Mouse (Mus musculus): ENCODE results near the gene E130308A19Rik.
A peak's percentile ranks its signal among the peaks of the same experiment; 100 is the strongest.

The E130308A19Rik gene

DNA sequence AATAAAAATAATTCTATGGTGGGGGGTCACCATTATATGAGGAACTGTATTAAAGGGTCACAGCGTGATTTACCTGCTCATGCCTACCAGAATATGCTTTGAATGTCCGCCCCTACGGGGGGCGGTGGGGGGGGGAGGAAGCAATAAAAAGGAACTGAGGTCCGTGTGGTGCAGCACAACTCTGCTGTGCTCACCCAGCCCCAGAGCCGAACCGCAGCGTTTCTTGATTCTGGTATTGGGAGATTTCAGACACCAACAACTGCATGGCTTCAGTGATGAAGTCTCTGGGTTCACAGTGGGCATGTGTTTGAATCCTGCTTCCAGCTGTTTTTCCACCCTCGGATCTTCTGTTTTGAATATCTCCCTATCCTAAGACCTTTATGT is 101.9 kb downstream of the E130308A19Rik start:
- no peak for DNase-seq (ENCODE audit: low read depth)

DNA sequence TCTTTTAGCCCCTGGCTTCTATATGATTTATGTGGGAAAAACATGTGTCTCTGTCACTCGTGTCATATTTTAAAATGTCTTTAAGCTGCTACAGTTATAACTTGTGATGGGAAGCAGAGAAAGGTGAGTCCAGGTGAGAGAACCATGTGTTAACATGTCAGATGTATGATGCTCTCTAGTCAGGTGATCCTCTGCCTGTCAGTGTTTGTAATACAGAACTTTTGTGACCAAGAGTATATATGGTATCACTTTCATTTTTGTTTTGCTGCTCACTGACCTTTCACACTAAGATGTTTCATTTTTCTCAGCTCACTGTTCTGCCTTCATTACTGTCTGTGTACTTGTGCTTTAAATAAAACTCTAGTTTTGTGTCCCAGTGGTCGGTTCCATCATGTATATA is 102.8 kb downstream of the E130308A19Rik start:
- DNase-seq (ENCODE audit: low read depth): peak; percentile 29

DNA sequence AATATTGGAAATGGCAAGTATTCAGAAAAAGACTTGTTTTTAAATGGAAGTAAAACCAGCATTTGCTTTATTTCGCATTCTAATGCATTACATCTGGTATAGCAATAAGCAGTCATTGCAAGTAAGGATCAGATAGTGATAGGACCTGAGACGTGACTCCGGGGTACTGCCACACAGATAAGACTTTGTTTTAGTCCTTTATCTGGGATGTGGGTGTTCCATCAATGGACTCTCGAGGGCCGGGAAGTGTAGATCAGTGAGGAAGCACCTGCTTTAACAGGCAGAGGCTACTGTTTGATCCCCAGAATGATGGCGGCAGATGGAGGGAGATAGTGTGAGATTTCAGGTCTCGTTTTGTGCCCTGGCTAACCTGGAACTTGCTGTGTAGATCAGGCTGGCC is 105.5 kb downstream of the E130308A19Rik start:
- no peak for DNase-seq (ENCODE audit: low read depth)

DNA sequence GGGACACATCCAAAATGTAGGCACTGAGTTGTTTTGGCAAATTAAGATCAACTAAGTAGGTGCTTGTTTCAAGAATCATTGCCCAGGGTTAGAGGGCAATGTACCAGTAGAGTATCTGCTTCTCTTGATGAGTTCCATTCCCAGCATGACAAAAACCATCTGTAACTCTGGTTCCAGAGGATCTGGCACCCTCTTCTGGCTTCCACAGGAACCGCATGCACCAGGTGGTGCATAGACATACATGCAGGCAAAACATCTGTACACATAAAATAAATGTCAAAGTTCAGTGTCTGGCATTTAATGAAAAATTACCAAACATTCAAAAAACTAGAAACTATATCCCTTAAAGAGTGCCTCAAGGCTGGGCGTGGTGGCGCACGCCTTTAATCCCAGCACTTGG is 113.3 kb downstream of the E130308A19Rik start:
- DNase-seq (ENCODE audit: low read depth): peak; percentile 29

DNA sequence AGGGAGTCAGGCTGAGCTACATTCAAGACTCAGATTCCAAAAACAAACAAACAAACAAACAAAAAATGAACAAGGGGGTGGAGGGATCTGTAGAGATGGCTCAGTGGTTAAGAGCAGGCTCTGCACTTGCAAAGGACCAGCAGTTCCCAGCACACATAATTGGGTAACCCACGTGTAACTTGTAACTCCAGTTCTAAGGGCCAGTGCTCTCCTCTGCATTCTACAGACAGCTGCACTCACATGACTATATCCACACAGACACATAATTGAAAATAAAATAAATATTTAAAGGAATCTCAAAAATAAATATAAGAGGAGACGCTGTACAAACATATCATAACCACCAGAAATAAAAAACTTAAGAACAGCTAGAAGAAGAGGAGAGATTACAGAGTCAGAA is 113.9 kb downstream of the E130308A19Rik start:
- no peak for DNase-seq (ENCODE audit: low read depth)

DNA sequence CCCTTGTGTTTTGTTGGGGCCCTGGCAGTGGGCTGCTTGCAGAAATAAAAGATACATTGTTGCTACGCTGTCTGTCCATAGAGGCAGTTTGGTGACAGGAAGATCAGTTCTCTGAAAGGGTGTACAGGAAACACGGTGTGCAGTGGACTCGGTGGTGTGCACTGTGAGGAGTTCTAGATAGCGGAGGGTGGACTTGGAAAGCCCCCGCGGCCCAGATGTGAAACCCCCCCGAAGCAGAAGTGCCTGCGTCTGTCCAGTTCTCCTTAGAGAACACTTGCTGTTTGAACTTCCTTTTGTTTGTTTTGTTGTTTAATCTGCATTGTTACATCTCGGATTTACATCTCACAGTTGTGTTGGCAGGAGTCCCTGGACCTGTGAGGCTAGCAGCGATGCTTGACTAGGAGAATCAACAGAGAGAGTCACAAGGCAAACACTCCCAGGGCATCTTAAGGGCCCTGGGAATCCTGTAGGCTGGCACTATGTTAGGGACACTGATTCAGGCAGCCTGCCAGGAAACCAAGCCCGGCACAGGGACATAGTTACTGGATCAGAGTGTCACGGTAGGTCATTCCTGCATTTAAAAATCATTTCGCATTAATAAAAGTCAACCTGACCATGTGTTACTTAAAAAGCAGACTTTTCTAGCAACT is 127.6 kb downstream of the E130308A19Rik start:
- DNase-seq (ENCODE audit: low read depth): no peak

DNA sequence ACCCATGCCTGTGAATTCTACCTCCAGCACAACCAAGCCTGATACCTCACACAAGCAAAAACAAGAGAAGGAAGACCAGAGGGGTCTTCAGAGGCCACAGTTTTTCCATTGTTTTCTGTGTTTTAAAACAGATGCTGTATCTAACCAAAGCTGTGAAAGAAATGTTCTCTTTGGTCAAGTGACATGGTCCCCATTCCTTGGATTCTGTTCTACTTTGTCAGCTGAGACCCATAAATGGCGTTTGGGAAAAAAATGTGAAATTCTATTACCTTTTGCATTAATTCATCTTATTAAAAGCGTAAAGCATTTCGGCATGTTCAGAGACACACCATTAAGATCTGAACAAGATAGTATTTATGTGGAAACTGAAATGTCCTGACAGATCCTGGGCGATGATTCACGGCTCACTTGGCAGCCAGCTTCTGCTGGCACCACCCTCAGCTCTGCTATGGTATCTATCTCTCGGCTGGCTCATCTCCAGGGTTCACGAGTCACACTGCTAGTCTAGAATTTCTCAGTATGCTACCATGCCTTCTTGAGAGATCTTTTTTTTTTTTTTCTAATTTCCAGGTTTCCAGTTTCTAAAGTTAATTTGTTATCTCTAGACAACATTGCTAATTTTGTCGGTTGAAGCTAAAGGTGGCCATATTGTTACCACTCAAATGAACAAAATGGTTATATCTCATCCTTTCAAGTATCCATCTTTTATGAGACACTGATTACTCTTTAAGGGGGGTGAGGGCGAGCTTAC is 130.5 kb downstream of the E130308A19Rik start:
- DNase-seq (ENCODE audit: low read depth): no peak

DNA sequence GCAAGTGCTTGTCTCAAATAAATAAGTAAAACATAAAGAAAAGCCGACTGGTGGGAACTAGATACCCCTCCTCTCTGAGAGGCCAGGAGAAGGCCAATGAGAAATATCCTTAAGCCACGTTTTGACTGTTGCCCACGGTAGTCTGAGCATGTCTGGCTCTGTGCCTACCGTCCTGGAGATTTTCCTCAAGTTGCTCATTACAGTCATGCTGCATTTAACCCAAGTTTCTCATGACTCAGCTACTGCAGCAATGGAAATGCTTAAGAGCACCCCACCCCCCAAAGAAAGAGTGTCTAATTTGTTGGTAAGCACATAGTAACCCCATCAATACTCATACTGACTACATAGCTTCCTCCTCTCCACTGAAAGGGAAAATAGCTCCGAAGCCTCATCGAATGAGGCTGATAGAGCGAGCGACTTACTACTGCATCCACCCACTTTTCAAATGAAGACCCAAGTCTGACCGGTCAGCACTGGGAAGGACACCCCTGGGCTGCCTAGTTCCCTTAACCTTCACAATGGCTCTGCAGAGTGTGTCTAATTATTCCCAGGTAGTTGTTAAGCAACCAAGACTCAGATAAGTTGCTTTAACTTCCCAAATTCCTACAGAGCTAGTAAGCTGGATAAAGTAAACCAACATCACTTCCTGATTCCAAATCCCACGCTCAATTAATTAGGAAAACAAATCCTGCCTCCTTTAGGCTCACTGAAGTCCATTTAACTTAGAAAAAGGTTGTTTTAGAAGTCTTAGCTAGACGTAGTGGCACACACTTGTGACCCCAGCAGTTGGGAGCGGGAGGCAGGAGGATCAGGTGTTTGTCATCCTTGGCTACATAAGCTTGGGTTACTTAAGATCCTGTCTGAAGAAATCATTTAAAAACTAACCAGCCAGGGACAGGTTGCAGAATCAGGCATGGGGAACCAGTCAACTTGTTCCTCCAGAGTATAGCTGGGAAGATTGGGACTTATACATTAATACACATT is 131.7 kb downstream of the E130308A19Rik start:
- no peak for DNase-seq (ENCODE audit: low read depth)

DNA sequence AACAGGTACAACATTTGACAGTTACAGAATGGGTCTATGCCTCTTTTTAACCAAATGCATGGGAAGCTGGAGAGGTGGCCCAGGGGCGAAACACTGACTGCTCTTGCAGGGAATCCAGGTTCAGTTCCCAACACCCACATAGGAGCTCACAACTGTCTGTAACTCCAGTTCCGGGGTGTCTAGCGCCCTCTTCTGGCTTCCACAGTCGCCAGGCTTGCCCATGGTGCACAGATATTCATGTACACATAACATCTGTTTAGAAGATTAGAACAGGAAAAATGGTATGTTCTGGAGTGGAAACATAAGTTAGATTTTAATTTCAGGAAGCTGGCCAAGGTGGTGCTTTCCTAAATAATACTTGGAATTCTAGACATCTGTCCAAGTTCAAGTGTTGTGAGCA is 134.0 kb downstream of the E130308A19Rik start:
- DNase-seq (ENCODE audit: low read depth): no peak

DNA sequence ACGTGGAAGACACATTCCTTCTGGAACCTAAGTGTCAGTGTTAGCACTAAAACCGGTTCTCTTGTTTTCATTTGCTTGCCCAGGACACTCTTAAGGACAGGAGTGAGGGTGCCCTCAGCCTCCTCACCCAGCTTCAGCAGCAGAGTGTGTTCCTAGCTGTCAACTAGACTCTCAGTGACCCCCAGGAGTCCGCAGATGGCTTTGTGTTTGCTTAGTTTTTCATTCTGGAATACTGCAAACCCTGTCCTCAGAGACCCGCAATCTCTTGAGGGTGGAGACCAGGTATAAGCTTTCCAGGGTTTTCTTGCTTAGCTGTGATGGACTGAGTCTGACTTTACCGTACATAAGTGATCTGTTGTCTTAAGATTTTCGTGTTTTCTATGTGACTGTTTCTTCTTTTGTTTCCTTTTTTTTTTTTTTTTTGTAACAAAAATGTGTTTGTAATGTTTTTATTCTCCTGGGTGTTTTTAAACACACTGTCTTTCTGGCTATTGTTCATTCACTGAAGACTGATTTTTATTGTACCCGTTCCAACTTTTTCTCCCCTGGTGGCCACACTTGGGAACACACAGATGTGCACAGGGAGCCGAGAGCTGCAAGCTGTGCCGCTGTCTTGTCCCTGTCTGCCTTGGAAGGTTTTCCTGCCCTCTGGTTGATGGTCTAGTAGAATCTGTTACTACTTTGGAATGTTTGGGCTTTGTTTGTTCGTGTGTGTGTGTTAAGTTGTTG is 134.8 kb downstream of the E130308A19Rik start:
- DNase-seq (ENCODE audit: low read depth): peak; percentile 42

DNA sequence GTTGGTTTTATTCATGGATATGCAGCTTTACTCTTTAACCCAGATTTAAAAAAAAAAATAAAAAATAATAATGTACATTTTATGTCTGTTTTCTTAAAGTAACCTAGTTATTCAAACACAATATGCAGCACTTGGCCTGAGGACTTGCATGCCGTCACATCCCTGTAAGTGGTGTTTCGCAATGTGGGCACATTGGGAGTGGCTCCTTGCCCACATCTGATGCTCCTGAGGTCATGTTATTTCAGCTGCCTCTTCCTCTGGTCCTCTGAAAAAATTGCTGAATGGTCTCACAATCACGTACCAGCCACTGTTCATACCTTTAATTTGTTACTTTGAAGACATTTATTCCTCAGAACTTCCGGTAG is 135.3 kb downstream of the E130308A19Rik start:
- DNase-seq (ENCODE audit: low read depth): no peak

DNA sequence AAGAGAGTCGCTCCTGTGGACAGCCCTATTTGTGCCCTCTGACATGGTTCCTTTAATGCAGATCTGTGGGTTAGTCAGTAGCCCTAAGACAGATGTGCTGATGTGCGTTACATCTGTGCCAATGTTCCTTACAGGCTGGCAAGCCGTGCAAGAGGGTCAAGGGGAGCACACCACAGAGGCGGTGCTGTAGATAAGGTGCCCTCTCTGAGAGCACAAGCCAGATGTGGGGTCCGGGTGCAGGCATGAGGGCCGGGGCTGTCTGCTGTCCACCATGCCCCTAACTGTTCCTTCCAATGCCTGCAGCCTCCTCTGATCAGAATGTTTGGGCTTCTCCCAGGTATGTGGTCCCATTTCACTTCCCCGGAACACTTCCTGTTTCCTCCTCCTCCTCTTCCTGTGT is 138.9 kb downstream of the E130308A19Rik start:
- DNase-seq (ENCODE audit: low read depth): no peak

DNA sequence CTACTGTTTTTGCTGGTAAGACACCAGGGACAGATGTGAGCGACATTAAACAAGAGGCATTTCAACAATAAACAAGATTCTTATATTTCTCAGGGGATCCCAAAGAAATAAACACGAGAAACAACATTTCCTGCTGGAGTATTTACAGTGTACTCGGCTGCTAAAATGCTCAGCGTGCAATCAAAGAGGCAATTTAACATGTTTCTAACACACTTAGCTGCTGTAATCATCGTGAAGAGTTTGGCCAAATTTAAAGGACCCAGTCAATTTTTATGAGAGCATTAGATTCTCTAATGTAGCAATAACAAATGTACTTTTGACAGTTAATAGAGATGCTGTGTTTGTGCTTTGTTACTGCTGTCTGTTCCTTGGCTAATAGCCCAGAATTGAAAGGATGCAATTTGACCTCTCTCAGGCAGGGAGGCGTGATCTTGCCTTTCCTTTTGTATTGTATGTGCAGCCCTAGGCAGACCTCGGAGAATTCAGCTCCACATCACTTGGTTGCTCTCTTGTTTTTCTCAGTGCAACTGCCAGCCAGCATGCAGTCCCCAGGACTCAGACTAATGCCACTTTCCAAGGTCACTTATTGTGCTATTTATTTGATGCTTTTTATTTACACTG is 139.5 kb downstream of the E130308A19Rik start:
- no peak for DNase-seq (ENCODE audit: low read depth)

DNA sequence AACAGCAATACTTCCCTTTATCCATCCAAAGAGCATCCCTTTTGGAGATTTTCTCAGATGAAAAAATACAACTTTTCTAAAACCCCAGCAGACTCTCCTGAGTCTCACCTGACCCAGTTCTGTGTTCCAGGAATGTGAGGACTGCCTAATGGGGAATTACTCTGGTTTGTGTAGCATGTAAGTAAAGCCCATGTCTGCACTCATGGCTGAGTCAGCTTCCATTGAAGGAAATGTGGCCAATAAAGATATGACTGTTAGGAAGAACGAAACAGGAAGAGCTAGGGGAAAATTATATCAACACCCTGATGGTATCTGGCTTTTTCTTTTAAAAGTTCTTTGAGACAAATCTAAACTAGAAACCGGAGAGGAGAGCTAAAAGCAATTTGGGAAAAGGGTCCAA is 141.7 kb downstream of the E130308A19Rik start:
- no peak for DNase-seq (ENCODE audit: low read depth)

DNA sequence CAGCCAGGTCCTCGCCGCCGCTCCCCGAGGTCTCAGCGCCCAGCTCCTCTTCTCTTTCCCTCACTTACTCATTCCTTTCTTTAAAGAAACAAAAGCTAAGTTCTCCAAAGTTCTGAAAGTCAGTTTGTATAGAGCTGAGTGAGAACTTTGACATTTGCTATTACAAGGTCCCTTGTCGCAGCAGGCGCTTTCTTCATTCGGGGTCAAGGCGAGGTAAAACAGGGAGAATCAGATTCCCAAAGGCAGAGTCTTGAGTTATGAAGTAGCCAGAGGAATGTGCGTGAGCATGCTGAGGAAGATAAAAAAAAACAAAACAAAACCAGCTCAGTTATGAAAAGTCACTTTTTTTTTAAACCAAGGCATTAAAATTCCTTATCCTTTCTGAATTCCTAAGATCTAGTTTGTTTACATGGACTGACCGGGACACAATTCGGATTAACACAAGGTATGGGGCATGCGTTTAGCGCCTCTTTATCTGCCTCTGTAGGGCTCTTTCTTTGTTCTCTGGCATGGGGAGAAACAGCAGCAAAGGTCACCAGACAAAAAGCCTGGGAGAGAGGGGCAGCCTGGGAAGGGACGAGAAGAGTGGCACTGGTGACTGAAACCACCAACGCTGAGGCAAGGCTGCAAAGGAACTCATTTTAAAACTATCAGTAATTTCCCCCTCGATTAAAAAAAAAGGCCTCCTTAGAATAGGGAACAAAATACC is 146.3 kb downstream of the E130308A19Rik start:
- no peak for DNase-seq (ENCODE audit: low read depth)

DNA sequence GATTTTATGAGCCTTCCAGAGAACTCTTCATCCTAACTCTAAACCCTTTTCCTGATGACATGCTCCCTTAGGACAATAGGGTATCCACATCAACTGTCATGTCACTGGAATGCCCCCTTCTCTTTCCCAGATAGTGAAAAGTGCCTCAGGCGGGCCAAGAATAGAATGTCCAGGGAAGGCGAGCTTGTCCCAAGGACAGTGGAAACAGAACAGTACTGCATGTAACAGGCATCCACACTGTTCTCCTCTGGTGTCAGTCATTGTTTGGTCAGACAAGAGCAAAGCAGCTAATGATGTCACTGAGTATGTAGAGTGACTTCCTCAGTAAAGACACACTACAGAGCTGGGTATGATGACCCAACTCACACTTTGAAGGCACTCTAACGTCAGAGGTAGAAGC is 151.8 kb downstream of the E130308A19Rik start:
- DNase-seq (ENCODE audit: low read depth): no peak

DNA sequence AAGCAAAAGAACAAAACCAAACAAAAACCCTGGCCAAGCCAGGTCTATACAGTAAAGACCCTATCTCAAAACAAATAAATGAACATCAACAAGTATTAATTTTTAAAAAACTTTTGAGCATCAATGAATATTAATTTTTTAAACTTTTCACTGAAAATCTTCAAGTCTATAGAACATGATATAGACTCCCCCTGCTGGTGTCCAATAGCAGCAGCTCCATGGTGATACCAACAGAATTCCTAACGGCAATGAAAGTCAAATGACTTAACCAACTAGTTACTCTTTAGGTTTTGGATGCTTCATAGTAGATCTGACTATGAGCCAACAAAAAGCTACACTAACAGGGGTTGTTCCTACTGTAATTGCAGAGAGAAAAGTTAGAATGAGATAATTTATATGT is 154.6 kb downstream of the E130308A19Rik start:
- DNase-seq (ENCODE audit: low read depth): peak; percentile 39

DNA sequence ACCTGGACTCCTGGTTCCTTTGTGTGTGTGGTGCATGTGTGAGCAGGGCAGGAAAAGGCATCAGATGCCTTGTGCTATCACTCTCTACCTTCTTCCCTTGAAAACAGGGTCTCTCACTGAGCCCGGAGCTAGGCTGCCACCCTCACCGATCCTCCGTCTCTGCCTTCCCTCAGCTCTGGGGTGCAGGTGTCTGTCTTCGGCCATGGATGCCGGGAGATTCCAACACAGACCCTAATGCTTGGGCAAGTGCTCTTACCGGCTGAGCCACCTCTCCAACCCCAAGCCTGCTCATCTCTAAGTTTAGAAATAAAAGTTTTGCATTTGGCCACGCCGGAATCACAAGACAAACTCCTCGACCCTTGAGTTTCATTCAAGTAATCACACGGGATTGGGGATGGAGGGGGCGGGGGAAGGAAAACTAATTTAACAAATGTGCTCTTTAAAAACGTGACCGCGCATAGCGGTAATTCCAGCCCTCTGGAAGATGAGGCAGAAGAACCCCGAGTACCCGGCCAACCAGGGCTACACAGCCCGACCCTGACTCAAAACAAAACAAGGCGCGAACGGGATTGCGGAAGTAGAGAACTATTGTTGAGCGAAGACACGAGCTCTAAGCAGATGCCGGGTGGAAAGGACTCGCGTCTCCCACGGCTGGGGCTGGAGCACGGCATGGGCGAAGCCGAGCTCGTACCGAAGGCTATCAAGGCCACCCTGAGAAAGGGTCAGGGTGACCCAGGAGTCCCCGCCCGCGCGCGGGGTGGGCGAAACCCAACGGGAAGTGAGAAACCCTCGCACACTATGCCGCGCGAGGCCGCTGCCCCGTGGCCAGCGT is 157.1 kb downstream of the E130308A19Rik start:
- no peak for DNase-seq (ENCODE audit: low read depth)

DNA sequence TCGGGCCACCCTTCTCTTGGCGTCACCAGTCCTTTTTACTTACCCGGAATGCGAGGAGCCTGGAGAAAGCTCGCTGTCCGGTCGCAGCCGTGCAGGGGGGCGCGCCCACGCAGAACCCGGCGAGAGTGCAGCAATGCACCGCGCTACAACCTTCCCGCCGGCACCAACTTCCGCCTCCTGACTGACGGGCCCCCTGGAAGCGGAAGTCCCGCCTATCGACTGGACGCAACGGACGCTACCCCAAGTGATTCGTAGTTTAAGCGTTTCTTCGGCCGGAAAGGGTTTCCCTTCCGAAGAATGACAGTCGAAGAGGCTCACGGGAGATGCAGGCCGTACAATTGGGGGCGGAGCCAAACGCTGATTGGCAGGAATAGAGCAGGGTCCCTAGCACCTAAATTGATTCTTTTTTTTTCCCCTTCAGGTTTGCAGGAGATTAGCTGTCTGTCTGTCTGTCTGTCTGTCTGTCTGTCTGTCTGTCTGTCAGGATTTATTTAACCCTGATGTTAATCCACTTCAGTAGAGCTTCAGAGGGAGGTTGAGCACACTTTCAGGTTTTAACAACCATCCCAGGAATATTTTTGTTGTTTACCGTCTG is 157.8 kb downstream of the E130308A19Rik start:
- peak; percentile 99 for DNase-seq (ENCODE audit: low read depth)

DNA sequence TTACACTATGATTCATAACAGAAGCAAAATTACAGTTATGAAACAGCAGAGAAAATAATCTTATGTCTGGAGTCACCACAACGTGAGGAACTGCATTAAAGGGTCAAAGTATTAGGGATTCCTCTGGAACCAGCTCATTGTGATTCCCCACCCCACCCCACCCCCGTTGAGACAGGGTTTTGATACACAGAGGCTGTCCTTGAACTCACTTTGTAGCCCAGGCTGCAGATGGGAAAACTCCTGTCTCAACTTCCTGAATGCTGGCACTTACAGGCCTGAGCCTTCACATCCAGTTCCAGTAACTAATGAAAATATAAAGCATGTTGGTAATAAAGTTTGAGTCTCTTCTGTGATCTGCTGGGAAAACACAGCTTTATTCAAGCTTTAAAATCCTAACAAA is 159.4 kb downstream of the E130308A19Rik start:
- no peak for DNase-seq (ENCODE audit: low read depth)
